Mouse (Mus musculus): ENCODE measurements around the gene Ifi47. TPM values are rescaled to one million over a fixed set of nuclear protein-coding genes. Genes with fewer than 3 reads are reported as not detected.
"Not testable (repeated sequence)": the region's sequence is repeated elsewhere in the genome, so short reads cannot be mapped to it uniquely, and the experiment has no call there.

The Ifi47 gene
- polyA plus RNA-seq (2015; fragmentation: Nextera tagmentation; extraction: Ambion mirVana), result 1.3 and 1.4 TPM in 2 replicates

DNA sequence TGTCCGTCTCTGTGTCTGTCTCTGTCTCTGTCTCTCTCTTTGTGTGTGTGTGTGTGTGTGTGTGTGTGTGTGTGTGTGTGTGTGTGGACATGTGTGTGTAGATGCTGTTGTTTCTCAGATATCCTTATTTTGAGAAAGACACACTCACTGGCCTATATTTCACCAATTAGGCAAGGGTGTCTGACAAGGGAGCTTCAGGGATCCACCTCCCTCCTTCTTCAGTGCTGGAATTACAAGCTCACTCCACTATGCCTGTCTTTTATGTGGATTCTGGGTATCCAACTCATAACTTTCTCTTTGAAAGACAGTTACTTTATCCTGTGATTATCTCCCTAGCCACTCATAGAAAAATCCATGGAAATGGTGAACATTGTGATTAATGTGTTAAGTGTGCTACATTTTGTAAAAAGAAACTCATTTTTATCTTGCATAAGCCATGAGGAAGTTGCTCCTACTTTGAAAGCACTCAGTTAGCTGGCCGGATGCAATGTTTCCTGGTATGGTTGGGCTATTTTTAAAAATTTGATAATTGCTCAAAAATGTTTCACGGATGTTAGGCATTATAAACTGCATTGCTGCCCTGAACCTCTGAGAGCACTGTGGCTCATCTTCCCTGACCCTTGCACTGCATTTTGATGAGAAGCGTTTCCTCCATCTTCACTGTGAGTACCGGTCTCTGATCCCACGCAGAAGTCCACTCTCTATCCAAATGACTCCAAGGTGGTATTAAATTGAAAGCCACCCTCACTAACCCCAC is at the start of gene Ifi47:
Gene Ifi47, plus strand, starts transcription at position 587 of the 757 bp plus-strand sequence.
- peak within 1 kb of the TSS; percentile 15; the same call in 1 of the 2 replicates for H3K27ac ChIP-seq (replicated peaks)
- not testable (repeated sequence) for H3K4me2 ChIP-seq; H3K4me3 ChIP-seq; H3K4me1 ChIP-seq; H3K27me3 ChIP-seq (replicated peaks); H3K9ac ChIP-seq; H3K9me3 ChIP-seq; ATAC-seq (ENCODE audit: extremely low read depth, insufficient number of reproducible peaks, low FRiP score, low TSS enrichment); H3K36me3 ChIP-seq
- 47% methylated on average over 6 of the region's 6 CpGs for WGBS

DNA sequence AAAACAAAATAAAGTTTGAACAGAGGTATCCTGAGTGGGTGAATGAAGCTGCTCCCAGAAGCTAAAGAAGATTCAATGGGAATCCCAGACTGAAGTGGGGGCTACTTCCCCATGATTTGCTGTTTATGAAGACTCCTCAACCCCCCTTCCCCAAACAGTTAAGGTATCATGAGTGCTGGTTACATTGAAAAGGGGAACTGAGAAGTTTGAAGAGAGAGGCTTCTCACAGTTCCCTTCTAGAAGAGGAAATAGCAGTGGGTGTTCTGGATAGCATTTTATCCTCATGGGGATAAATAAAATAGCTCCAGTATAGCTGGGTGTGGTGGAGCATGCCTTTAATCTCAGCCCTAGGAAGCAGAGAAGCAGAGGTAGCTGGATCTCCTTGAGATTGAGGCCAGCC is 26.3 kb upstream of the Ifi47 start:
- H3K9ac ChIP-seq; H3K36me3 ChIP-seq; H3K9me3 ChIP-seq; ATAC-seq (ENCODE audit: extremely low read depth, insufficient number of reproducible peaks, low FRiP score, low TSS enrichment); H3K27ac ChIP-seq (replicated peaks); H3K4me2 ChIP-seq; H3K27me3 ChIP-seq (replicated peaks); H3K4me1 ChIP-seq; H3K4me3 ChIP-seq: not testable (repeated sequence)

DNA sequence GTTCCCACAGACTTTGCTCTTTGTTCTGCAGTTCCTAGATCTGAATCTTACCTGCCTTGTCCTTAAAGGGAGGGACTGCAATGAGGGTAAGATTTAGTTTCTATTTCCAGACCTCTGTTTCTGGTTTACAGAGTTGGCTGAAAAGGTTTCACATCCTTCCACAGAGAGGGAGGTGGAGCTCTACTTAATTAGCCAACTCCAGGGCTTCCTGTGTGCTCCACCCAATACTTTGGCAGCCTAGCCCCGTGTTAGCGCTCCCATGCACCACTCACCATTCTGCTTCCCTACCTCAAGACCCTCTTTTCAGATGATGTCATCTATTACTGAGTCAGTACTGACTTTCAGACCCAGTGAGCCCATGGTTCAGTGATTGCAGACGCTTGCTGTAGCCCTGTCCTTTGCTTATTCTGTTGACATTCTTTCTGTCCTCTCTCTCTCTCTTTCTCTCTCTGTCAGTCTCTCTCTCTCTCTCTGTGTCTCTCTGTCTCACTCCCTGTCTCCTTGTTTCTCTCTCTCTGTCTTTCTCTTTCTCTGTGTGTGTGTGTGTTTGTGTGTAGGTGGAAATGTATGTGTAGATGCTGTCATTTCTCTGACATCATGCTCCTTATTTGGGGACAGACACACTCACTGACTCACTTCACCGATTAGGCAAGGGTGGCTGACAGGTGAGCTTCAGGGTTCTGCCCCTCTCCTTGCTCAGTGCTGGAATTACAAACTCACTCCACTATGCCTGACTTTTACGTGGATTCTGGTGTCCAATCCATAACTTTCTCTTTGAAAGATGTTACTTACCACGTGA is 25.1 kb upstream of the Ifi47 start, which contains the start of gene 9930111J21Rik2:
Gene 9930111J21Rik2, minus strand, starts transcription at position 150 of the 799 bp plus-strand sequence.
- 45% methylated on average over 1 of the region's 6 CpGs for WGBS
- not testable (repeated sequence) for H3K27ac ChIP-seq (replicated peaks); H3K4me1 ChIP-seq; ATAC-seq (ENCODE audit: extremely low read depth, insufficient number of reproducible peaks, low FRiP score, low TSS enrichment); H3K9ac ChIP-seq; H3K36me3 ChIP-seq; H3K4me2 ChIP-seq; H3K4me3 ChIP-seq; H3K9me3 ChIP-seq; H3K27me3 ChIP-seq (replicated peaks)

DNA sequence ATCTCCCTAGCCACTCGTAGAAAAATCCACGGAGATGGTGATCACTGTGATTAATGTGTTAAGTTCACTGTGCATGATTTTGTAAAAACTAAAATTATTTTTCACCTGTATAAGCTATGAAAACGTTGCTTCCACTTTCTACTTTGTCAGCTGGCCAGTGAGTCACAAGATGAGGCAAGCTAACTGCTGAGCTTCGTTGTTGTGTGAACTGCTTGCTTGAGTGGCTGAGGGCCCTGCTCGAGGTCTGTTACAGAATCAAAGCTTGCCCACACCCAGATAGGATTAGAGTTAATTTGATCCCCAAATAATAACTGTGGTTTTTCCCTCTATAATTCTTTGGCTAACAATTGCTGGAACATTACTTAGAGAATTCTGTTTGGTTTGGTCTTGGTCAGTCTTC is 24.5 kb upstream of the Ifi47 start:
- not testable (repeated sequence) for H3K27me3 ChIP-seq (replicated peaks); H3K36me3 ChIP-seq; H3K9me3 ChIP-seq; H3K4me3 ChIP-seq; H3K27ac ChIP-seq (replicated peaks); H3K4me1 ChIP-seq; ATAC-seq (ENCODE audit: extremely low read depth, insufficient number of reproducible peaks, low FRiP score, low TSS enrichment); H3K9ac ChIP-seq; H3K4me2 ChIP-seq
- WGBS, result no CpG with 5 or more reads among the region's 5 CpGs

DNA sequence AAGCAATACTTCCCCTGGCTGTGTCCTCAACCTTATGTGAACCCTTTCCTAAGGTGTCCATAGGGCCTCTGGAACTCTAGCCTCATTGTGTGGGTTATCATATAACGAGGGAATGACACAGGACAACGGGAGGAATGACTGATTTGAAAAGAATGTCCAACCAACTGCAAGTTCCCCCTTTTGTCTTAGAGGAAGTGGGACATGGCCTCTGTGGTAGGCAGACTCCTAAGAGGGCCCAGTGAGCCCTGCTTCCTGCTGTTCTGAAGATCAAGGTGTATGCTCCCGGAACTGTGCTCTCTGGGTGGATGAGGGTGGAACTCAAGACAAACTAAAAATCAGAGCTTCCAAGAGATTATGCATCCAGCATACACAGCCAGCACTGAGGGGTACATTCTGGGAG is 16.3 kb upstream of the Ifi47 start:
- not testable (repeated sequence) for H3K4me2 ChIP-seq; H3K9ac ChIP-seq; H3K36me3 ChIP-seq; H3K27ac ChIP-seq (replicated peaks); H3K27me3 ChIP-seq (replicated peaks); H3K9me3 ChIP-seq; H3K4me3 ChIP-seq; ATAC-seq (ENCODE audit: extremely low read depth, insufficient number of reproducible peaks, low FRiP score, low TSS enrichment); H3K4me1 ChIP-seq
- WGBS, result 50% methylated on average over 2 of the region's 3 CpGs

DNA sequence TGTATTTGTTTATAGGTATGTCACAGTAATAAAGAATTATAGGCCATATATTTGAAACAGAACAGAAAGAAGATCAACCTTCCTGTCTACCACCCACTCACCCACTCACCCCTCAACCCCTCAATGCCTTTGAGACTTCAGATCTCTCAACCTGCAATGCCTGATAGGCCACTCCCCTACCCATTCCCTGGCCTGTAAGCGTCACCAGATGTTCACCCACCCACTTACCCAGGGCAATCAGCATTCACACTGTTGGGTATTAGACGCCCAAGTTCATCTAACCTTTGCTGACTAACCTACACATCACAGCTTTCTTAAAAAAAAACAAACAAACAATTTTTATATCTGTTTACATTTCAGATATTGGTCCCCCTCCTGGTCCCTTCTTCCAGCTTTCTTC is 14.5 kb upstream of the Ifi47 start:
- not testable (repeated sequence) for H3K4me2 ChIP-seq
- 73% methylated on average over 2 of the region's 2 CpGs for WGBS

DNA sequence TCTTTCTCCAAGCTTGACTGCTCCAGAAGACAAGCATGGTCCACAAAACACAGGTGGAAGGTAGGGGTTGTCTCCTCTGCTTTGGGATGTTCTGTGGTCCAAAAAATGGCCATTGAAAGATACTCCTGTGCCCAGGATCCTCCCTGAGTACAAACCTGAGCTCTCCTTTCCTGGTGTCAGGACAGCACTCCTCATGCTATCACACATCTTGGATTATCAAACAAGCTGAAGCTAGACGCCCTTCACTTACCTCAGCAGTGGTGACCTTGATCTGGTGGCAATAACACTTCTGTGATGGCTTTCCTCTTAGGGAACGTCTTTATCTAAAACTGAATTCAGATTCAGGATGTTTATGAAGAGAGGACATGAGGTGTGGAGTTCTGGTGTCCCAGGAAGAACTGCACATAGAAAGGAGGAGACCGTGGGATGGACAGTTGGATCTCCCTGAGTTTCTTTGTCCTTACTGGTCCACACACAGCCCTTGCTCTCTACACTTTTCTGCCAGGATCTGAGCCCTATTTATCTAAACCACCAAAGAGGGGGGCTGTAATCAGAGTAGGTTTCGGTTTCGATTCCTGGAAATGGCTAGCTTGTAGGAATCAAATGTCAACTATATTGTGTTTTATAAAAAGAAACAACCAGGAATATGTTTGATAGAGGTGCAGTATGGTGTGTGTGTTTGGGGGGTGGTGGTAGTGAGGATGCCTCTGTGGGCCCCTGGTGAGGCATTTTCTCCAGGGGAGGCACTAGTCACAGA is 12.5 kb upstream of the Ifi47 start, which contains the start of gene Tgtp2:
Gene Tgtp2, minus strand, starts transcription at position 494 of the 757 bp plus-strand sequence.
- not testable (repeated sequence) for ATAC-seq (ENCODE audit: extremely low read depth, insufficient number of reproducible peaks, low FRiP score, low TSS enrichment); H3K4me2 ChIP-seq; H3K27me3 ChIP-seq (replicated peaks); H3K36me3 ChIP-seq; H3K4me1 ChIP-seq; H3K27ac ChIP-seq (replicated peaks); H3K9ac ChIP-seq; H3K9me3 ChIP-seq; H3K4me3 ChIP-seq
- WGBS, result 56% methylated on average over 5 of the region's 5 CpGs

More for the DNA sequence above, 14.5 kb upstream of the Ifi47 start:
- H3K4me3 ChIP-seq; H3K9ac ChIP-seq; H3K4me1 ChIP-seq; H3K27me3 ChIP-seq (replicated peaks); H3K36me3 ChIP-seq; H3K9me3 ChIP-seq; H3K27ac ChIP-seq (replicated peaks); ATAC-seq (ENCODE audit: extremely low read depth, insufficient number of reproducible peaks, low FRiP score, low TSS enrichment): not testable (repeated sequence)

DNA sequence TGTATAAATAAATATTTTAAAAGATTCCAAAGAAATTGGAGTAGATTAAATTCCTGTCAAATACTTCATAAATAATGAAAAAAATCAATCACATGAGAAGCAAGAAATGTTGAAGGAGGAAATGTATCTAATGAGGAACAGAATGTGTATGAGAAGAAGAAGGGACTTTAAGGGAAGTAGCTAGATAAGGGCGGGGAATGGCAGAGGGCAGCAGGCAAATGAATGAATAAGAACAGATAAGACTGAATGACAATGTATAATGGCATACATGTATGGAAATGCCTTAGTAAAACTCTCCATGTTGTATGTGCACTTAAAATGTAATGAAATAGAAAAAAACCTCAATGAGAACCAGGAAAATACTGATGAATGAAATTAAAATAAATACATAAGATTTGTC is 8.0 kb upstream of the Ifi47 start:
- no peak overlapping the region for H3K4me2 ChIP-seq
- H3K4me1 ChIP-seq, result no peaks in the 10 kb centered on the region
- H3K9ac ChIP-seq, result no peak overlapping the region
- no peaks in the 10 kb centered on the region for H3K9me3 ChIP-seq
- H3K36me3 ChIP-seq, result no peaks in the 10 kb centered on the region
- H3K4me3 ChIP-seq, result no peak overlapping the region
- H3K27ac ChIP-seq (replicated peaks), result no peak overlapping the region
- WGBS, result 60% methylated on average over 1 of the region's 1 CpGs
- ATAC-seq (ENCODE audit: extremely low read depth, insufficient number of reproducible peaks, low FRiP score, low TSS enrichment), result no peak
- H3K27me3 ChIP-seq (replicated peaks), result no peaks in the 10 kb centered on the region

DNA sequence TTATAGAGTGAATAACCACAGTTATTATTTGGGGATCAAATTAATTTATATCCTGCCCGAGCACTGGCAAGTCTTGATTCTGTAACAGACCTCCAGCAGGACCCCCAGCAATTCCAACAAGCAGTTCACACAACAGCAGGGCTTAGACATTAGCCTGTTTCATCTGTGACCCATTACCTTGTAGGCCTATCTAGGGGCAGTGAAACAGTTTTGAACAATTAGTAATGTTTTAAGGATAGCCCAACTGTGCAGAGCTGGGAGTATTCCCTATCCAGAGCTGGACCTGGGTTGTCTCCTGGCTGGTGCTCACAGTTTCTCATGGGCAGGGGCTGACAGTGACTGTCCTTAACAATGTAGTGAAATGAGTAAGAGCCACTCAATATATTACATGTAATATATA is 625 bp downstream of the Ifi47 start:
- no peak overlapping the region for H3K4me3 ChIP-seq
- no peaks in the 10 kb centered on the region for H3K4me1 ChIP-seq
- H3K4me2 ChIP-seq, result no peak overlapping the region
- H3K27me3 ChIP-seq (replicated peaks), result no peaks in the 10 kb centered on the region
- WGBS, result 61% methylated on average over 1 of the region's 1 CpGs
- no peak overlapping the region for H3K9ac ChIP-seq
- no peak overlapping the region for H3K27ac ChIP-seq (replicated peaks)
- no peaks in the 10 kb centered on the region for H3K36me3 ChIP-seq
- no peaks in the 10 kb centered on the region for H3K9me3 ChIP-seq
- no peak for ATAC-seq (ENCODE audit: extremely low read depth, insufficient number of reproducible peaks, low FRiP score, low TSS enrichment)

DNA sequence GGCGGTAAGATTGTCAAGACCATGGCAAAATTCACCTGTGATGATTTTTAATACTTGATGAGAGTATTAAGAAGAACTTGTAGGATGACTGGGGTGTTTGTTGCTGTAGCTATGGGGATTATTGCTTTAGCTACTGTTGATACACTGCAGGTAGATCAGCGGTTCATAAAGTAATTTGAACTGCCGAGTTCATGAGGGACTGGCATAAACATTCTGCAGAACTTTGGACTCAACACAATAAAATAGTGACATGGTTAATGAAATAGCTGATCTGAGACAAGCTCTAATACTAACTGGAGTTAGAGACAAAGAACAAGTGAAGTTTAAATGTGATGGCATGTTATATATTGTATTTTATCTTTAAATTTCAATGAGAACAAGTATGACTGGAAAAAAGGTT is 2.3 kb downstream of the Ifi47 start:
- H3K9ac ChIP-seq, result no peak overlapping the region
- no peaks in the 10 kb centered on the region for H3K27me3 ChIP-seq (replicated peaks)
- H3K4me1 ChIP-seq, result no peaks in the 10 kb centered on the region
- no peaks in the 10 kb centered on the region for H3K9me3 ChIP-seq
- no peak overlapping the region for H3K27ac ChIP-seq (replicated peaks)
- no peak overlapping the region for H3K4me2 ChIP-seq
- H3K4me3 ChIP-seq, result no peak overlapping the region
- no peak for ATAC-seq (ENCODE audit: extremely low read depth, insufficient number of reproducible peaks, low FRiP score, low TSS enrichment)
- WGBS, result 78% methylated on average over 3 of the region's 3 CpGs
- no peaks in the 10 kb centered on the region for H3K36me3 ChIP-seq

DNA sequence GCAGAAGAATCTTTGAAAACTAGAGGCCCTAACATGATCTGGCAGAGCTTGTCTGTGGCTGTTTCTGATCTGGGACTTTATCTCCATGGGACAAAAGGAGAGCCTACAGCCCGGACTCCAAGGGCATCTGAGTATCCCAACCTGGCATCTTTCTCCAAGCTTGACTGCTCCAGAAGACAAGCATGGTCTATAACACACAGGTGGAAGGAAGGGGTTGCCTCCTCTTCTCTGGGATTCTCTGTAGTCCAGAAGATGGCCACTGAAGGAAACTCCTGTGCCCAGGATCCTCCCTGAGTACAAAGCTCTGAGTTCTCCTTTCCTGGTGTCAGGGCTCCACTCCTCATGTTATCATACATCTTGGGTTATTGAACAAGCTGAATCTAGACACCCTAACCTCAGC is 4.2 kb downstream of the Ifi47 start:
- WGBS, result 55% methylated on average over 1 of the region's 1 CpGs
- H3K4me1 ChIP-seq, result no peaks in the 10 kb centered on the region

More for the DNA sequence above, 4.2 kb downstream of the Ifi47 start:
- H3K9ac ChIP-seq, result no peak overlapping the region
- ATAC-seq (ENCODE audit: extremely low read depth, insufficient number of reproducible peaks, low FRiP score, low TSS enrichment), result no peak
- H3K27me3 ChIP-seq (replicated peaks), result no peaks in the 10 kb centered on the region
- no peak overlapping the region for H3K27ac ChIP-seq (replicated peaks)
- H3K4me2 ChIP-seq, result no peak overlapping the region
- H3K4me3 ChIP-seq, result no peak overlapping the region
- H3K9me3 ChIP-seq, result no peaks in the 10 kb centered on the region
- H3K36me3 ChIP-seq, result no peaks in the 10 kb centered on the region

Measured in heart, embryonic 13.5 days (tissue).